Mouse (Mus musculus) bone marrow macrophage, adult 2 months (primary cell): ENCODE data around the gene Olfr316.

ENCODE experiments used
- CTCF ChIP-seq: IDR thresholded peaks from 2 replicates; pipeline ENCODE4 v1.5.1; 2012; ENCODE audit warnings: low read depth, mild to moderate bottlenecking, low read length, moderate library complexity
- POLR2A ChIP-seq: IDR thresholded peaks from 2 replicates; pipeline ENCODE4 v1.6.1; 2012; ENCODE audit warnings: mild to moderate bottlenecking, low read depth, low read length, borderline replicate concordance

GRCm38 (mm10) chr11:58738792-58739262, 13.7 kb upstream of the Olfr316 start, which contains the start of gene Olfr317:
- TF ChIP-seq CTCF, result no peak
- no peak for TF ChIP-seq POLR2A
